Mouse (Mus musculus): ENCODE results near the gene Nell2. TPM values are rescaled to one million over a fixed set of nuclear protein-coding genes. Genes with fewer than 3 reads are reported as not detected.

Nell2 gene
- polyA plus RNA-seq, 1 experiment: 0.04 TPM

DNA sequence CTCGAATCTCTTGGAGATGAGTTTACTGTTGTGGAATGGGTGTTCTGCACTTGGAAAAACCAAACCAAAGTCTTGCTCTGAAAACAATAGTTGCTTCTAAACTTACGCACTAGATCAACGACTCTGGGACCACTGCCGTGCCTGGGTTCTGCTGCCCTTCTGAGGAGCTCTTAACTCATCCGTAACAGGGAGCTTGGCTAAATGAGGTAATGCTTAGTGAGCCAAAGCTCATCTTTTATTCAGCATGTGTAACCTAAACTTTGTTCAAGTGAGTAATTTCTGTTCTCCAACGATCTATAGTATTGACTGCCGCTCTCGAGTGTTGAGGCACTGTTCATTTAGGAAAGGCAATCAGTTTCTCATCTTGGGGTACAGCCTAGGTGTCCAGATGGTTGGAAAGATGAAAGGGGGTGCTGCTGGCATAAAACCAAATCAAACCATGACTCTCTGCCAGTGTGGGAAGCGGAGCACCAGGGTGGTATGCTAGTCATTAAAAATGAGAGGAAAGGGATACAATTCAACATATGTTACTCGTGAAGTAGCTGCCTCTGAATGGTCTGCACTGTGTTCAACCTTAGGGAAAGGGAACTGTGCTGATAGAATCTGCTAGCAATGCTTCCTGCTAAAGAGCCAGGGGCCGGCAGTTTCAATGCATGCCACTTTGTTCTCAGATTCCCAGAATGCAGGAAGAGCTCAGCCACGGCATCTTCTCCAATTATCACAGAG, 311.6 kb downstream of the Nell2 start:
- TF ChIP-seq MYOD1 (IDR thresholded peaks at IDR 0.05; ENCODE audit: control insufficient read depth in 1 of 3, insufficient read length in 2 of 3, low read depth in 2 of 3) (no peak), POLR2A (IDR thresholded peaks at IDR 0.05; ENCODE audit: insufficient read length, low read depth) (no peak), USF1 (IDR thresholded peaks at IDR 0.05; ENCODE audit: low read depth) (no peak), TCF3 (IDR thresholded peaks at IDR 0.05; ENCODE audit: insufficient read length, low read depth) (no peak), MYOG (IDR thresholded peaks at IDR 0.05; ENCODE audit: control insufficient read depth in 1 of 3, insufficient read depth in 1 of 3, insufficient read length in 2 of 3, low read depth in 2 of 3) (no peak), E2F4 (IDR thresholded peaks at IDR 0.05; ENCODE audit: insufficient read depth) (no peak)
- H3K4me2 ChIP-seq (ENCODE audit: low read depth): no peak overlapping the region
- H3K36me3 ChIP-seq (ENCODE audit: control insufficient read depth, insufficient read depth): no peaks in the 10 kb centered on the region
- H3K79me2 ChIP-seq (ENCODE audit: control insufficient read depth, insufficient read depth): no peaks in the 10 kb centered on the region
- no peak overlapping the region for H3ac ChIP-seq (ENCODE audit: control insufficient read depth, insufficient read length)
- H3K4me3 ChIP-seq: no peak overlapping the region
- H3K27me3 ChIP-seq (ENCODE audit: control insufficient read depth, insufficient read depth, insufficient read length): no peaks in the 10 kb centered on the region

- no peak for TF ChIP-seq POLR2A (IDR thresholded peaks at IDR 0.05; ENCODE audit: insufficient read length, low read depth)
- no peak for TF ChIP-seq E2F4 (IDR thresholded peaks at IDR 0.05; ENCODE audit: insufficient read depth)
- TF ChIP-seq MAX (IDR thresholded peaks at IDR 0.05; ENCODE audit: low read depth): no peak
- no peak for TF ChIP-seq CEBPB (IDR thresholded peaks at IDR 0.05; ENCODE audit: insufficient read depth, poor library complexity, severe bottlenecking)
- TF ChIP-seq SRF (IDR thresholded peaks at IDR 0.05; ENCODE audit: control insufficient read depth, insufficient read length, low read depth): no peak
- TF ChIP-seq USF1 (IDR thresholded peaks at IDR 0.05; ENCODE audit: low read depth): no peak
- no peak for TF ChIP-seq MYOD1 (IDR thresholded peaks at IDR 0.05; ENCODE audit: control insufficient read depth in 1 of 3, insufficient read length in 2 of 3, low read depth in 2 of 3)
- no peaks in the 10 kb centered on the region for H3K36me3 ChIP-seq (ENCODE audit: control insufficient read depth, insufficient read depth)
- H3ac ChIP-seq (ENCODE audit: control insufficient read depth, insufficient read length): no peak overlapping the region
- H3K79me2 ChIP-seq (ENCODE audit: control insufficient read depth, insufficient read depth): no peaks in the 10 kb centered on the region
- no peak overlapping the region for H3K4me2 ChIP-seq (ENCODE audit: low read depth)
- no peak overlapping the region for H3K4me3 ChIP-seq
- H3K27me3 ChIP-seq (ENCODE audit: control insufficient read depth, insufficient read depth, insufficient read length): no peaks in the 10 kb centered on the region
Measured at GRCm38 (mm10) chr15:95210551-95210950, 317.8 kb downstream of the Nell2 start.

DNA sequence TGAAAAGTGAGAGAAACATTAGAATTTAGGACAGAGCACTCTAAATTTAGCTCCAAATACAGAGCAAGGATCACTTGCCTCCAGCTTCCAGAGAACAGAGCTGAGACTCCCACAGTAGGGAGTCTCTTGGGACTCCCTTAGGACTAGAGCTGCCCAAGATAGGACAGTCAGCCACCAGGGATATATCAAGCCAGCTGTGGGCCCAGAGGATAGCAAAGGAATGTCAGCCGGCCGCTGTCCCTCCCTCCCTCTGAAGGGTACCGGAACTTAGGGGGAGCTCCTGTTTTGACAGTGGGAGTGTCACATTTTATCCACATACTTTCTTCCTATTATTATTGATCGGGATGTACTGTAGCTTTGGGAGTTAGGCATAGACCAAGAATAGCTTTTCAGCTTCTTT, 319.2 kb downstream of the Nell2 start:
- H3K4me2 ChIP-seq (ENCODE audit: low read depth): no peak overlapping the region
- TF ChIP-seq MYOG (IDR thresholded peaks at IDR 0.05; ENCODE audit: control insufficient read depth in 1 of 3, insufficient read depth in 1 of 3, insufficient read length in 2 of 3, low read depth in 2 of 3): no peak
- TF ChIP-seq REST (IDR thresholded peaks at IDR 0.05; ENCODE audit: insufficient read depth, insufficient read length): no peak
- TF ChIP-seq E2F4 (IDR thresholded peaks at IDR 0.05; ENCODE audit: insufficient read depth): no peak
- TF ChIP-seq SRF (IDR thresholded peaks at IDR 0.05; ENCODE audit: control insufficient read depth, insufficient read length, low read depth): no peak
- no peak for TF ChIP-seq MAX (IDR thresholded peaks at IDR 0.05; ENCODE audit: low read depth)
- TF ChIP-seq MYOD1 (IDR thresholded peaks at IDR 0.05; ENCODE audit: control insufficient read depth in 1 of 3, insufficient read length in 2 of 3, low read depth in 2 of 3): no peak
- no peak for TF ChIP-seq CEBPB (IDR thresholded peaks at IDR 0.05; ENCODE audit: insufficient read depth, poor library complexity, severe bottlenecking)
- TF ChIP-seq USF1 (IDR thresholded peaks at IDR 0.05; ENCODE audit: low read depth): no peak
- no peak for TF ChIP-seq POLR2AphosphoS2 (IDR thresholded peaks at IDR 0.05; ENCODE audit: insufficient read length, low read depth)
- TF ChIP-seq POLR2A (IDR thresholded peaks at IDR 0.05; ENCODE audit: insufficient read length, low read depth): no peak
- TF ChIP-seq TCF12 (IDR thresholded peaks at IDR 0.05; ENCODE audit: insufficient read depth, poor library complexity, severe bottlenecking): no peak
- TF ChIP-seq TCF3 (IDR thresholded peaks at IDR 0.05; ENCODE audit: insufficient read length, low read depth): no peak
- no peak overlapping the region for H3K4me3 ChIP-seq
- H3K79me2 ChIP-seq (ENCODE audit: control insufficient read depth, insufficient read depth): no peaks in the 10 kb centered on the region
- no peak overlapping the region for H3ac ChIP-seq (ENCODE audit: control insufficient read depth, insufficient read length)
- no peaks in the 10 kb centered on the region for H3K27me3 ChIP-seq (ENCODE audit: control insufficient read depth, insufficient read depth, insufficient read length)
- no peaks in the 10 kb centered on the region for H3K36me3 ChIP-seq (ENCODE audit: control insufficient read depth, insufficient read depth)

GRCm38 (mm10) chr15:95193661-95194280, 334.6 kb downstream of the Nell2 start:
- TF ChIP-seq USF1 (IDR thresholded peaks at IDR 0.05; ENCODE audit: low read depth) (no peak), TCF3 (IDR thresholded peaks at IDR 0.05; ENCODE audit: insufficient read length, low read depth) (no peak), MYOD1 (IDR thresholded peaks at IDR 0.05; ENCODE audit: control insufficient read depth in 1 of 3, insufficient read length in 2 of 3, low read depth in 2 of 3) (no peak), E2F4 (IDR thresholded peaks at IDR 0.05; ENCODE audit: insufficient read depth) (no peak)
- no peak overlapping the region for H3K4me3 ChIP-seq

DNA sequence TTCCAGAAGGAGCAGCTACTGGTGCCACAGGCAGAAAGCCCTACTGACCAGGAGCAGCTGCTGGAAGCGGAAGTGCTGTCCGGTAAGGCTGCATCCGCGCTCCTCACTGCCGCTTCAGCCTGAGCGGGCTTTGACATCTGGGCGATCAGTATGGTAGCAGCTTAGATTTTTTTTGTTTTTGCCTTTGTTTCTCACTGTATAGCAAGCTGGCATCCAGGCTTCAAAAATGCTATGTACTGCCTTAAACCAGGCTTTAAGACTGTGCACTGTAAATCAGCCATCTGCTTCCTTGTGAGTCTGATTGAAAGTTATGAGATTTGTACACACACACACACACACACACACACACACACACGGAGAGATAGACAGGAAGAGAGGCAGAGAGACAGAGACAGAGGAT, 335.4 kb downstream of the Nell2 start:
- Histone ChIP-seq H3K79me2 (ENCODE audit: control insufficient read depth, insufficient read depth) (no peaks in the 10 kb centered on the region), H3K4me3 (no peak overlapping the region), H3ac (ENCODE audit: control insufficient read depth, insufficient read length) (no peak overlapping the region), H3K4me2 (ENCODE audit: low read depth) (no peak overlapping the region), H3K36me3 (ENCODE audit: control insufficient read depth, insufficient read depth) (no peaks in the 10 kb centered on the region), H3K27me3 (ENCODE audit: control insufficient read depth, insufficient read depth, insufficient read length) (no peaks in the 10 kb centered on the region)
- TF ChIP-seq TCF12 (IDR thresholded peaks at IDR 0.05; ENCODE audit: insufficient read depth, poor library complexity, severe bottlenecking) (no peak), TCF3 (IDR thresholded peaks at IDR 0.05; ENCODE audit: insufficient read length, low read depth) (no peak), POLR2AphosphoS2 (IDR thresholded peaks at IDR 0.05; ENCODE audit: insufficient read length, low read depth) (no peak), MAX (IDR thresholded peaks at IDR 0.05; ENCODE audit: low read depth) (no peak), USF1 (IDR thresholded peaks at IDR 0.05; ENCODE audit: low read depth) (no peak), MYOG (IDR thresholded peaks at IDR 0.05; ENCODE audit: control insufficient read depth in 1 of 3, insufficient read depth in 1 of 3, insufficient read length in 2 of 3, low read depth in 2 of 3) (no peak), REST (IDR thresholded peaks at IDR 0.05; ENCODE audit: insufficient read depth, insufficient read length) (no peak), POLR2A (IDR thresholded peaks at IDR 0.05; ENCODE audit: insufficient read length, low read depth) (no peak), MYOD1 (IDR thresholded peaks at IDR 0.05; ENCODE audit: control insufficient read depth in 1 of 3, insufficient read length in 2 of 3, low read depth in 2 of 3) (no peak), CEBPB (IDR thresholded peaks at IDR 0.05; ENCODE audit: insufficient read depth, poor library complexity, severe bottlenecking) (no peak), E2F4 (IDR thresholded peaks at IDR 0.05; ENCODE audit: insufficient read depth) (no peak), SRF (IDR thresholded peaks at IDR 0.05; ENCODE audit: control insufficient read depth, insufficient read length, low read depth) (no peak)

More at GRCm38 (mm10) chr15:95193661-95194280, 334.6 kb downstream of the Nell2 start:
- Histone ChIP-seq H3K27me3 (ENCODE audit: control insufficient read depth, insufficient read depth, insufficient read length) (no peaks in the 10 kb centered on the region), H3ac (ENCODE audit: control insufficient read depth, insufficient read length) (no peak overlapping the region), H3K36me3 (ENCODE audit: control insufficient read depth, insufficient read depth) (no peaks in the 10 kb centered on the region), H3K4me2 (ENCODE audit: low read depth) (no peak overlapping the region), H3K79me2 (ENCODE audit: control insufficient read depth, insufficient read depth) (no peaks in the 10 kb centered on the region)
